Comparison of ENCODE assay signal across 9 mouse cellular contexts in the genomic region with DNA sequence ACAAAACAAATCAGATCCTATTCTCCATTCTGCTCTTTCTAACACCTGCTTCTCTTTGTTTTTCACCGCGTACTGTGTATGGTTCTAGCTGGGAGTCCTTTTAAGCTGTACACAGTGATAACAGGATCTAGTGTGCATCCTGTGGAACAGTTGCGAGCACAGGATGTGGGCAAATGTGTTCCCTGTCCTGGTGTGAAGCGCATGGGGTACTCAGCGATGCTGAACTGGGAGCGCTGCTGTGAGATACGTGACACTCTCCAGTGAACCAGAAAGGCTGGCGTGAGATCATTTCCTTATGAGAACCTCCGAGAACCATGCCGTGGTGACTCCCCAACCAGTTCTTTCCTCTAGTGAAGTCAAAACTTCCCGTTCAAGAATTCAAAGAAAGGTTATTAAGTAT.
DNase-seq lines count a peak whose midpoint lies in the region; ATAC-seq and TF ChIP-seq lines count a peak whose summit lies in the region.
"Had no signal": no experiment of that assay in that cellular context is flagged by ENCODE, and none has a peak within 500 bp of the region (broad histone marks: within the 10 kb centered on the region; RNA-seq: fewer than 3 reads in every experiment).

No protein-coding gene starts in this region.

- ATAC-seq in heart, embryonic 15.5 days (replicated peaks; ENCODE audit: insufficient number of reproducible peaks, insufficient read depth, low FRiP score, low read depth), result peak; percentile 56
- peak; percentile 54 for ATAC-seq in megakaryocyte-erythroid progenitor cell, adult 5-6 weeks (replicated peaks; ENCODE audit: low FRiP score, low TSS enrichment, poor library complexity, severe bottlenecking)

- no peak for TF ChIP-seq CTCF in cerebellum, adult 2 months (IDR thresholded peaks at IDR 0.05; ENCODE audit: borderline replicate concordance, insufficient read depth, low read depth, low read length)

- no peaks in the 10 kb centered on the region for H3K27me3 ChIP-seq in heart, embryonic 15.5 days
- no peaks in the 10 kb centered on the region for H3K27me3 ChIP-seq in cerebellum, adult 2 months (ENCODE audit: control insufficient read depth, insufficient read depth, low read length)

- no peaks in the 10 kb centered on the region for H3K36me3 ChIP-seq in heart, embryonic 15.5 days

- peak overlapping the region; percentile 48 for H3K4me2 ChIP-seq in heart, embryonic 15.5 days

- H3K4me1 ChIP-seq in heart, embryonic 15.5 days (replicated peaks), result peaks cover 24% of the 10 kb centered on the region
- H3K4me1 ChIP-seq in cerebellum, adult 2 months (ENCODE audit: control insufficient read depth, insufficient read depth, low read length), result no peaks in the 10 kb centered on the region

- H3K9ac ChIP-seq in heart, embryonic 15.5 days, result no peak overlapping the region

- peak overlapping the region; percentile 89 for H3K27ac ChIP-seq in heart, embryonic 15.5 days
- no peak overlapping the region for H3K27ac ChIP-seq in cerebellum, adult 2 months (ENCODE audit: insufficient read depth, low read length)

- 65% methylated on average over 11 of the region's 11 CpGs for WGBS in heart, embryonic 15.5 days
- WGBS in cerebellum, adult 2 months, result 71% methylated on average over 11 of the region's 11 CpGs

- TF ChIP-seq POLR2A in cerebellum, adult 2 months (IDR thresholded peaks at IDR 0.05; ENCODE audit: borderline replicate concordance, insufficient read depth, low read length), result no peak

- peak; percentile 14 for DNase-seq in adrenal gland, postnatal 14 days
- DNase-seq in adrenal gland, adult 2 months, result no peak
- peak; percentile 98 for DNase-seq in 416B (ENCODE audit: low read depth)
- DNase-seq in cerebellum, postnatal 14 days, result no peak
- DNase-seq in cerebellum, adult 2 months, result no peak
- DNase-seq in frontal cortex, postnatal 25 days (ENCODE audit: low spot score in 2 of 2), result no peak
- DNase-seq: adrenal gland, adult 8-10 months had no signal

- no peaks in the 10 kb centered on the region for H3K9me3 ChIP-seq in heart, embryonic 15.5 days (replicated peaks)

- 0 out of 2 replicates have a peak overlapping the region, but pooled peaks have one; percentile 10 for H3K4me3 ChIP-seq in heart, embryonic 15.5 days
- no peak overlapping the region for H3K4me3 ChIP-seq in cerebellum, adult 2 months (replicated peaks; ENCODE audit: insufficient read depth, low read depth, low read length)

Comparison
In these comparisons a context has a peak if more than half of its experiments do, and no peak if none do; other contexts are left out.
1. DNase-seq: peak in adrenal gland, postnatal 14 days (single experiment) and 416B (single experiment); none in adrenal gland, adult 2 months (single experiment), cerebellum, postnatal 14 days (0 of 2), cerebellum, adult 2 months (0 of 2) and frontal cortex, postnatal 25 days (0 of 2).